Mouse (Mus musculus): ENCODE results near the gene Cnpy4.

Cnpy4 gene

GRCm38 (mm10) chr5:138186950-138187638, at the start of gene Cnpy4, which contains the start of gene Taf6:
Gene Cnpy4, plus strand, starts transcription at chr5:138187485.
Gene Taf6, minus strand, starts transcription at chr5:138187451.
- peak; percentile 32 for DNase-seq (ENCODE audit: low spot score)

- DNase-seq (ENCODE audit: low spot score) = no peak
Measured at GRCm38 (mm10) chr5:138137935-138138549, 49.2 kb upstream of the Cnpy4 start.

- no peak for DNase-seq (ENCODE audit: low spot score)
Measured at GRCm38 (mm10) chr5:138138585-138138984, 48.7 kb upstream of the Cnpy4 start.

- no peak for DNase-seq (ENCODE audit: low spot score)
Measured at GRCm38 (mm10) chr5:138154390-138154789, 32.9 kb upstream of the Cnpy4 start.

- DNase-seq (ENCODE audit: low spot score) = no peak
Measured at GRCm38 (mm10) chr5:138155443-138155976, 31.8 kb upstream of the Cnpy4 start, which contains the start of gene Zfp113. Gene Zfp113, minus strand, starts transcription at chr5:138155744.

GRCm38 (mm10) chr5:138160224-138160762, 27.0 kb upstream of the Cnpy4 start:
- no peak for DNase-seq (ENCODE audit: low spot score)

GRCm38 (mm10) chr5:138160842-138161665, 26.2 kb upstream of the Cnpy4 start, which contains the start of gene Cops6:
Gene Cops6, plus strand, starts transcription at chr5:138161071.
- peak; percentile 87 for DNase-seq (ENCODE audit: low spot score)

GRCm38 (mm10) chr5:138163046-138163445, 24.2 kb upstream of the Cnpy4 start:
- DNase-seq (ENCODE audit: low spot score) = no peak

- no peak for DNase-seq (ENCODE audit: low spot score)
Measured at GRCm38 (mm10) chr5:138163610-138164009, 23.7 kb upstream of the Cnpy4 start.

GRCm38 (mm10) chr5:138165594-138165993, 21.7 kb upstream of the Cnpy4 start:
- DNase-seq (ENCODE audit: low spot score) = no peak

GRCm38 (mm10) chr5:138170936-138171561, 16.2 kb upstream of the Cnpy4 start:
- peak; percentile 90 for DNase-seq (ENCODE audit: low spot score)

- peak; percentile 89 for DNase-seq (ENCODE audit: low spot score)
Measured at GRCm38 (mm10) chr5:138171695-138172491, 15.4 kb upstream of the Cnpy4 start, which contains the start of the genes Ap4m1 and Mcm7. Gene Ap4m1, plus strand, starts transcription at chr5:138172002. Gene Mcm7, minus strand, starts transcription at chr5:138172422.

GRCm38 (mm10) chr5:138173217-138173616, 14.1 kb upstream of the Cnpy4 start:
- DNase-seq (ENCODE audit: low spot score) = no peak

GRCm38 (mm10) chr5:138187661-138188306, 499 bp downstream of the Cnpy4 start:
- DNase-seq (ENCODE audit: low spot score) = no peak

- peak; percentile 44 for DNase-seq (ENCODE audit: low spot score)
Measured at GRCm38 (mm10) chr5:138193771-138194727, 6.8 kb downstream of the Cnpy4 start, which contains the start of gene Mblac1. Gene Mblac1, plus strand, starts transcription at chr5:138194314.

GRCm38 (mm10) chr5:138194755-138195345, 7.6 kb downstream of the Cnpy4 start:
- no peak for DNase-seq (ENCODE audit: low spot score)

- DNase-seq (ENCODE audit: low spot score) = no peak
Measured at GRCm38 (mm10) chr5:138195463-138195862, 8.2 kb downstream of the Cnpy4 start.

- DNase-seq (ENCODE audit: low spot score) = no peak
Measured at GRCm38 (mm10) chr5:138199576-138199975, 12.3 kb downstream of the Cnpy4 start.
